Mouse (Mus musculus): Measurements from ENCODE around the gene Pik3c2b.

GRCm38 (mm10) chr1:133084708-133085416 is 39.4 kb downstream of the Pik3c2b start:
- TF ChIP-seq TAL1 (IDR thresholded peaks at IDR 0.05; ENCODE audit: low read length) (no peak), GATA1 (IDR thresholded peaks at IDR 0.05; ENCODE audit: low read length) (no peak)
